Mouse (Mus musculus) kidney, adult 11 months (tissue): ENCODE measurements around the gene Vegfb.
A peak's percentile ranks its signal among the peaks of the same experiment; 100 is the strongest.

ENCODE experiments used
- DNase-seq: peaks from one replicate; pipeline ENCODE4 v3.0.0; 2022

Gene Vegfb

GRCm38 (mm10) chr19:6991166-6991565, 3.7 kb upstream of the Vegfb start:
- DNase-seq = peak; percentile 9

GRCm38 (mm10) chr19:6990712-6991111, 3.3 kb upstream of the Vegfb start:
- no peak for DNase-seq

- no peak for DNase-seq
Measured at GRCm38 (mm10) chr19:6989251-6989650, 1.8 kb upstream of the Vegfb start.

GRCm38 (mm10) chr19:6987904-6988285, 444 bp upstream of the Vegfb start:
- no peak for DNase-seq

- DNase-seq = no peak
Measured at GRCm38 (mm10) chr19:6985951-6986708, 1.3 kb downstream of the Vegfb start.

GRCm38 (mm10) chr19:6985300-6985699, 2.2 kb downstream of the Vegfb start:
- no peak for DNase-seq

GRCm38 (mm10) chr19:6983621-6984020, 3.8 kb downstream of the Vegfb start:
- no peak for DNase-seq

- no peak for DNase-seq
Measured at GRCm38 (mm10) chr19:6981465-6981864, 6.0 kb downstream of the Vegfb start.

- DNase-seq = peak; percentile 99
Measured at GRCm38 (mm10) chr19:6980381-6981093, 6.9 kb downstream of the Vegfb start, which contains the start of gene Fkbp2. Fkbp2 (minus strand) TSS chr19:6980501.

- peak; percentile 100 for DNase-seq
Measured at GRCm38 (mm10) chr19:6979486-6980380, 7.7 kb downstream of the Vegfb start.

- DNase-seq = peak; percentile 71
Measured at GRCm38 (mm10) chr19:6979001-6979479, 8.4 kb downstream of the Vegfb start.

GRCm38 (mm10) chr19:6978639-6978974, 8.8 kb downstream of the Vegfb start:
- no peak for DNase-seq

GRCm38 (mm10) chr19:6977759-6978638, 9.5 kb downstream of the Vegfb start:
- no peak for DNase-seq

GRCm38 (mm10) chr19:6975537-6976521, 11.6 kb downstream of the Vegfb start, which contains the start of gene Plcb3:
Plcb3 (minus strand) TSS chr19:6976470.
- peak; percentile 61 for DNase-seq

GRCm38 (mm10) chr19:6974211-6975205, 12.9 kb downstream of the Vegfb start, which contains the start of gene Ppp1r14b:
Ppp1r14b (plus strand) TSS chr19:6974968.
- peak; percentile 71 for DNase-seq

- DNase-seq = no peak
Measured at GRCm38 (mm10) chr19:6973581-6974190, 13.8 kb downstream of the Vegfb start.

- no peak for DNase-seq
Measured at GRCm38 (mm10) chr19:6972247-6972917, 15.1 kb downstream of the Vegfb start.

GRCm38 (mm10) chr19:6971644-6972043, 15.8 kb downstream of the Vegfb start:
- DNase-seq = no peak
